Comparison of ENCODE assay signal across 12 mouse cellular contexts in genomic region chr16:29536411-29537204, GRCm38 (mm10). TPM values are rescaled to one million over a fixed set of nuclear protein-coding genes. Genes with fewer than 3 reads are reported as not detected.
A peak's percentile ranks its signal among the peaks of the same experiment; 100 is the strongest.
DNase-seq lines count a peak whose midpoint lies in the region; ATAC-seq lines count a peak whose summit lies in the region.
"Had no signal": no experiment of that assay in that cellular context is flagged by ENCODE, and none has a peak within 500 bp of the region (broad histone marks: within the 10 kb centered on the region; RNA-seq: fewer than 3 reads in every experiment).

No protein-coding gene starts in this region.

- H3K9me3 ChIP-seq in forebrain, embryonic 15.5 days, result no peaks in the 10 kb centered on the region
- no peaks in the 10 kb centered on the region for H3K9me3 ChIP-seq in forebrain, embryonic 12.5 days
- H3K9me3 ChIP-seq: liver, embryonic 13.5 days had no signal

- H3K4me2 ChIP-seq in forebrain, embryonic 15.5 days (replicated peaks), result no peak overlapping the region
- no peak overlapping the region for H3K4me2 ChIP-seq in forebrain, embryonic 12.5 days
- H3K4me2 ChIP-seq: liver, embryonic 13.5 days had no signal

- no peak overlapping the region for H3K27ac ChIP-seq in forebrain, embryonic 15.5 days (replicated peaks)
- no peak overlapping the region for H3K27ac ChIP-seq in forebrain, embryonic 12.5 days
- H3K27ac ChIP-seq: liver, embryonic 13.5 days had no signal

- peak; percentile 15 to 33 for DNase-seq in cerebellum, postnatal 14 days
- DNase-seq in kidney, postnatal 10 days, result peak; percentile 78
- peak; percentile 28 for DNase-seq in retina, embryonic 14.5 days (ENCODE audit: low spot score)
- DNase-seq in spleen, postnatal 4 days (ENCODE audit: low spot score in 2 of 2), result no peak
- no peak for DNase-seq in urinary bladder, postnatal 10 days (ENCODE audit: low spot score)
- DNase-seq: liver, embryonic 13.5 days; thymus, adult 18-20 months had no signal

- no peak overlapping the region for H3K4me3 ChIP-seq in forebrain, embryonic 15.5 days
- no peak overlapping the region for H3K4me3 ChIP-seq in forebrain, embryonic 12.5 days (replicated peaks)
- H3K4me3 ChIP-seq: liver, embryonic 13.5 days had no signal

- H3K4me1 ChIP-seq in forebrain, embryonic 15.5 days, result 0 out of 2 replicates have a peak, but pooled peaks cover 7% of the 10 kb centered on the region
- H3K4me1 ChIP-seq in forebrain, embryonic 12.5 days, result no peaks in the 10 kb centered on the region; the same call in 1 of the 2 replicates
- H3K4me1 ChIP-seq: liver, embryonic 13.5 days had no signal

- WGBS in forebrain, embryonic 15.5 days, result 41% methylated on average over 15 of the region's 15 CpGs
- 68% methylated on average over 15 of the region's 15 CpGs for WGBS in forebrain, embryonic 12.5 days

- peak; percentile 67; the same call in 1 of the 2 replicates for ATAC-seq in forebrain, embryonic 15.5 days (replicated peaks)
- no peak; the same call in 1 of the 2 replicates for ATAC-seq in forebrain, embryonic 12.5 days (ENCODE audit: low FRiP score)
- ATAC-seq in megakaryocyte progenitor cell, adult 5-6 weeks (replicated peaks; ENCODE audit: poor library complexity), result no peak

- H3K9ac ChIP-seq in forebrain, embryonic 15.5 days (replicated peaks), result no peak overlapping the region
- no peak overlapping the region for H3K9ac ChIP-seq in forebrain, embryonic 12.5 days
- H3K9ac ChIP-seq: liver, embryonic 13.5 days had no signal

- no peaks in the 10 kb centered on the region for H3K36me3 ChIP-seq in forebrain, embryonic 15.5 days
- no peaks in the 10 kb centered on the region for H3K36me3 ChIP-seq in forebrain, embryonic 12.5 days (replicated peaks)
- H3K36me3 ChIP-seq: liver, embryonic 13.5 days had no signal

- no peaks in the 10 kb centered on the region for H3K27me3 ChIP-seq in forebrain, embryonic 15.5 days
- no peaks in the 10 kb centered on the region for H3K27me3 ChIP-seq in forebrain, embryonic 12.5 days
- H3K27me3 ChIP-seq: liver, embryonic 13.5 days had no signal

RNA-seq across cellular contexts. Expression of gene Atp13a4, which starts 8.1 kb away (rescaled TPM):
- 1.2 and 1.4 TPM in 2 replicates for polyA plus RNA-seq in forebrain, embryonic 15.5 days (2015; fragmentation: Nextera tagmentation; extraction: Ambion mirVana)
- polyA plus RNA-seq in forebrain, embryonic 12.5 days (2016; fragmentation: Nextera tagmentation; extraction: Ambion mirVana), result 0.24 and 0.46 TPM in 2 replicates
- total RNA-seq in megakaryocyte progenitor cell, adult 5-6 weeks (2015), result not detected in 2 replicates
- not detected in 2 replicates for total RNA-seq in megakaryocyte progenitor cell, adult 5-6 weeks (2017)
- polyA plus RNA-seq: heart, embryonic 14.5 days; large intestine, adult 2 months; liver, embryonic 13.5 days had no signal

RNA-seq across cellular contexts. Expression of gene Opa1, which starts 42.5 kb away (rescaled TPM):
- 45.2 and 45.4 TPM in 2 replicates for polyA plus RNA-seq in forebrain, embryonic 15.5 days (2015; fragmentation: Nextera tagmentation; extraction: Ambion mirVana)
- 47.7 and 52.7 TPM in 2 replicates for polyA plus RNA-seq in forebrain, embryonic 12.5 days (2016; fragmentation: Nextera tagmentation; extraction: Ambion mirVana)
- total RNA-seq in megakaryocyte progenitor cell, adult 5-6 weeks (2015), result 35.6 and 40.2 TPM in 2 replicates
- total RNA-seq in megakaryocyte progenitor cell, adult 5-6 weeks (2017), result 67.1 and 84.3 TPM in 2 replicates

Comparison
In these comparisons a context has a peak if more than half of its experiments do, and no peak if none do; other contexts are left out.
1. DNase-seq: peak in cerebellum, postnatal 14 days (2 of 2), kidney, postnatal 10 days (single experiment) and retina, embryonic 14.5 days (single experiment); none in spleen, postnatal 4 days (0 of 2) and urinary bladder, postnatal 10 days (single experiment).